Mouse (Mus musculus): ENCODE measurements around the gene Eps15. TPM values are rescaled to one million over a fixed set of nuclear protein-coding genes. Genes with fewer than 3 reads are reported as not detected.

Eps15 gene
- total RNA-seq, 1 experiment from 2014 or later: 96.3 TPM

- no peak for ATAC-seq (ENCODE audit: extremely low read depth, insufficient number of reproducible peaks, low FRiP score, poor library complexity, severe bottlenecking)
Observed at GRCm38 (mm10) chr4:109266056-109266455, 14.0 kb upstream of the Eps15 start.

GRCm38 (mm10) chr4:109266744-109267143 lies 13.3 kb upstream of the Eps15 start:
- no peak for ATAC-seq (ENCODE audit: extremely low read depth, insufficient number of reproducible peaks, low FRiP score, poor library complexity, severe bottlenecking)

- ATAC-seq (ENCODE audit: extremely low read depth, insufficient number of reproducible peaks, low FRiP score, poor library complexity, severe bottlenecking): no peak
Observed at GRCm38 (mm10) chr4:109267452-109267851, 12.6 kb upstream of the Eps15 start.

- ATAC-seq (ENCODE audit: extremely low read depth, insufficient number of reproducible peaks, low FRiP score, poor library complexity, severe bottlenecking): no peak
Observed at GRCm38 (mm10) chr4:109268903-109269302, 11.2 kb upstream of the Eps15 start.

- ATAC-seq (ENCODE audit: extremely low read depth, insufficient number of reproducible peaks, low FRiP score, poor library complexity, severe bottlenecking): 0 out of 2 replicates have a peak, but pooled peaks have one; percentile 39
Observed at GRCm38 (mm10) chr4:109271803-109272202, 8.3 kb upstream of the Eps15 start.

- ATAC-seq (ENCODE audit: extremely low read depth, insufficient number of reproducible peaks, low FRiP score, poor library complexity, severe bottlenecking): no peak
Observed at GRCm38 (mm10) chr4:109273586-109274240, 6.4 kb upstream of the Eps15 start.

- no peak for ATAC-seq (ENCODE audit: extremely low read depth, insufficient number of reproducible peaks, low FRiP score, poor library complexity, severe bottlenecking)
Observed at GRCm38 (mm10) chr4:109280459-109281160, 542 bp downstream of the Eps15 start.

GRCm38 (mm10) chr4:109281161-109281560 lies 1.1 kb downstream of the Eps15 start:
- no peak for ATAC-seq (ENCODE audit: extremely low read depth, insufficient number of reproducible peaks, low FRiP score, poor library complexity, severe bottlenecking)

- no peak for ATAC-seq (ENCODE audit: extremely low read depth, insufficient number of reproducible peaks, low FRiP score, poor library complexity, severe bottlenecking)
Observed at GRCm38 (mm10) chr4:109281946-109282345, 1.9 kb downstream of the Eps15 start.

GRCm38 (mm10) chr4:109294629-109295028 lies 14.6 kb downstream of the Eps15 start:
- no peak for ATAC-seq (ENCODE audit: extremely low read depth, insufficient number of reproducible peaks, low FRiP score, poor library complexity, severe bottlenecking)

GRCm38 (mm10) chr4:109296510-109296909 lies 16.4 kb downstream of the Eps15 start:
- no peak for ATAC-seq (ENCODE audit: extremely low read depth, insufficient number of reproducible peaks, low FRiP score, poor library complexity, severe bottlenecking)

- ATAC-seq (ENCODE audit: extremely low read depth, insufficient number of reproducible peaks, low FRiP score, poor library complexity, severe bottlenecking): no peak
Observed at GRCm38 (mm10) chr4:109299136-109299535, 19.1 kb downstream of the Eps15 start.

- ATAC-seq (ENCODE audit: extremely low read depth, insufficient number of reproducible peaks, low FRiP score, poor library complexity, severe bottlenecking): no peak
Observed at GRCm38 (mm10) chr4:109316941-109317894, 37.1 kb downstream of the Eps15 start.

GRCm38 (mm10) chr4:109336796-109337195 lies 56.7 kb downstream of the Eps15 start:
- ATAC-seq (ENCODE audit: extremely low read depth, insufficient number of reproducible peaks, low FRiP score, poor library complexity, severe bottlenecking): no peak

GRCm38 (mm10) chr4:109341222-109341621 lies 61.2 kb downstream of the Eps15 start:
- ATAC-seq (ENCODE audit: extremely low read depth, insufficient number of reproducible peaks, low FRiP score, poor library complexity, severe bottlenecking): no peak

GRCm38 (mm10) chr4:109342783-109343485 lies 62.9 kb downstream of the Eps15 start:
- no peak for ATAC-seq (ENCODE audit: extremely low read depth, insufficient number of reproducible peaks, low FRiP score, poor library complexity, severe bottlenecking)

GRCm38 (mm10) chr4:109343909-109344308 lies 63.8 kb downstream of the Eps15 start:
- ATAC-seq (ENCODE audit: extremely low read depth, insufficient number of reproducible peaks, low FRiP score, poor library complexity, severe bottlenecking): no peak

GRCm38 (mm10) chr4:109378107-109378506 lies 98.0 kb downstream of the Eps15 start:
- ATAC-seq (ENCODE audit: extremely low read depth, insufficient number of reproducible peaks, low FRiP score, poor library complexity, severe bottlenecking): no peak

GRCm38 (mm10) chr4:109382457-109382856 lies 102.4 kb downstream of the Eps15 start:
- ATAC-seq (ENCODE audit: extremely low read depth, insufficient number of reproducible peaks, low FRiP score, poor library complexity, severe bottlenecking): no peak

Measured in neutrophil, adult 5-6 weeks (primary cell).